Mouse (Mus musculus) limb, embryonic 14.5 days (tissue): ENCODE data around the gene 4931414P19Rik. TPM values are rescaled to one million over a fixed set of nuclear protein-coding genes. Genes with fewer than 3 reads are reported as not detected.

Experiments
- ATAC-seq: fragments of 200-750 bp; cut with Nextera tagmentation; 2 replicates; pipeline ENCODE4 v1.8.0; 2017; ENCODE audit warnings: low read depth, moderate number of reproducible peaks, moderate TSS enrichment; ENCODE audit not compliant: low FRiP score
- DNase-seq: peaks from one replicate; pipeline ENCODE4 v3.0.0-alpha.2; 2015; ENCODE audit warnings: low spot score
- H3K27ac ChIP-seq: fragments of 300-500 bp; sonication (generic); replicated peaks from 2 replicates; pipeline ENCODE4 v1.5.1; 2014; ENCODE audit warnings: low read depth, mild to moderate bottlenecking, low read length, moderate library complexity, mixed read lengths
- H3K27me3 ChIP-seq: fragments of 300-500 bp; sonication (generic); 2 replicates; pipeline ENCODE4 v1.6.1; 2014; ENCODE audit warnings: low read length, mixed read lengths; ENCODE audit not compliant: control insufficient read depth, insufficient read depth
- H3K36me3 ChIP-seq: fragments of 300-500 bp; sonication (generic); 2 replicates; pipeline ENCODE4 v1.6.1; 2014; ENCODE audit warnings: mild to moderate bottlenecking, low read length, moderate library complexity, mixed read lengths; ENCODE audit not compliant: control insufficient read depth, insufficient read depth
- H3K4me1 ChIP-seq: fragments of 300-500 bp; sonication (generic); 2 replicates; pipeline ENCODE4 v1.6.1; 2014; ENCODE audit warnings: antibody characterized with exemption, low read length, mixed read lengths; ENCODE audit not compliant: control insufficient read depth, insufficient read depth
- H3K4me2 ChIP-seq: fragments of 300-500 bp; sonication (generic); replicated peaks from 2 replicates; pipeline ENCODE4 v1.6.1; 2014; ENCODE audit warnings: low read depth, mild to moderate bottlenecking, low read length, moderate library complexity; ENCODE audit not compliant: severe bottlenecking
- H3K4me3 ChIP-seq: fragments of 300-500 bp; sonication (generic); replicated peaks from 2 replicates; pipeline ENCODE4 v1.5.1; 2014; ENCODE audit warnings: low read length
- H3K9ac ChIP-seq: fragments of 300-500 bp; sonication (generic); 2 replicates; pipeline ENCODE4 v1.6.1; 2014; ENCODE audit warnings: mild to moderate bottlenecking, low read depth, low read length, moderate library complexity; ENCODE audit not compliant: severe bottlenecking
- H3K9me3 ChIP-seq: fragments of 300-500 bp; sonication (generic); 2 replicates; pipeline ENCODE4 v1.6.1; 2016; ENCODE audit warnings: low read length; ENCODE audit not compliant: control insufficient read depth
- POLR2A ChIP-seq: fragments of 200-500 bp; IDR thresholded peaks from 2 replicates; pipeline ENCODE4 v1.8.0; 2012; ENCODE audit warnings: inconsistent platforms, mild to moderate bottlenecking, moderate library complexity, borderline replicate concordance; ENCODE audit not compliant: insufficient read depth, insufficient read length; ENCODE audit errors: extremely low read depth
- WGBS: fragments of 180-500 bp; shearing (Covaris S2); extraction: QIAGEN DNeasy Blood & Tissue Kit; methylation state at CpG from one replicate; pipeline ENCODE4 v1.1.7; 2014; 5-methylcytosine and 5-hydroxymethylcytosine counted together
- polyA plus RNA-seq, 2 experiments: library from polyadenylated mRNA; depleted of rRNA in 1 of 2; stranded (reverse) in 1 of 2; unstranded in 1 of 2; fragments of >200 nt; fragmentation: Nextera tagmentation in 1 of 2; extraction: Ambion mirVana in 1 of 2; gene quantifications; 2 replicates each; pipeline versions ENCODE4 v1.2.1 to v1.2.3; 2012 to 2014

The 4931414P19Rik gene
- polyA plus RNA-seq, 2 experiments = 4.4 to 14.0 TPM

GRCm38 (mm10) chr14:54642224-54642944, 36.6 kb upstream of the 4931414P19Rik start:
- Histone ChIP-seq H3K4me2 (no peak overlapping the region), H3K36me3 (peaks cover 65% of the 10 kb centered on the region), H3K9ac (no peak overlapping the region), H3K9me3 (no peaks in the 10 kb centered on the region), H3K27me3 (no peaks in the 10 kb centered on the region), H3K4me1 (peaks cover 10% of the 10 kb centered on the region), H3K4me3 (no peak overlapping the region), H3K27ac (no peak overlapping the region)
- DNase-seq (no peak), ATAC-seq (no peak)
- WGBS = 81% methylated on average over 24 of the region's 25 CpGs
- TF ChIP-seq POLR2A = no peak

GRCm38 (mm10) chr14:54641305-54641969, 35.6 kb upstream of the 4931414P19Rik start, which contains the start of gene Cdh24:
Cdh24 (minus strand) TSS chr14:54641364.
- ATAC-seq (peak; percentile 92), DNase-seq (peak; percentile 88)
- peak within 1 kb of the TSS; percentile 63 for H3K27ac ChIP-seq
- H3K4me3 ChIP-seq = peak within 1 kb of the TSS; percentile 77
- no peaks in the 10 kb centered on the region for H3K27me3 ChIP-seq
- H3K9ac ChIP-seq = peak within 1 kb of the TSS; percentile 81
- H3K4me2 ChIP-seq = peak within 1 kb of the TSS; percentile 88
- peak; percentile 81; the same call in 1 of the 2 replicates for TF ChIP-seq POLR2A
- peaks cover 10% of the 10 kb centered on the region for H3K4me1 ChIP-seq
- H3K9me3 ChIP-seq = no peaks in the 10 kb centered on the region
- H3K36me3 ChIP-seq = peaks cover 66% of the 10 kb centered on the region
- WGBS = under 1% methylated on average over 38 of the region's 52 CpGs

GRCm38 (mm10) chr14:54640946-54641304, 35.1 kb upstream of the 4931414P19Rik start, which contains the start of gene Gm17606:
Gm17606 (plus strand) TSS chr14:54640952.
- ATAC-seq = peak; percentile 27

GRCm38 (mm10) chr14:54640121-54640520, 34.3 kb upstream of the 4931414P19Rik start:
- WGBS = 15% methylated on average over 4 of the region's 4 CpGs
- H3K9ac ChIP-seq = peak overlapping the region; percentile 81
- H3K36me3 ChIP-seq = peaks cover 63% of the 10 kb centered on the region
- H3K4me2 ChIP-seq = peak overlapping the region; percentile 88
- no peaks in the 10 kb centered on the region for H3K9me3 ChIP-seq
- peaks cover 10% of the 10 kb centered on the region for H3K4me1 ChIP-seq
- no peak for ATAC-seq
- no peak for TF ChIP-seq POLR2A
- H3K27me3 ChIP-seq = no peaks in the 10 kb centered on the region
- no peak overlapping the region for H3K27ac ChIP-seq
- DNase-seq = no peak
- H3K4me3 ChIP-seq = peak overlapping the region; percentile 77

More at GRCm38 (mm10) chr14:54640946-54641304, 35.1 kb upstream of the 4931414P19Rik start, which contains the start of gene Gm17606:
- H3K36me3 ChIP-seq = peaks cover 66% of the 10 kb centered on the region
- no peak for DNase-seq
- H3K4me1 ChIP-seq = peaks cover 10% of the 10 kb centered on the region
- H3K27ac ChIP-seq = peak within 1 kb of the TSS; percentile 63
- no peaks in the 10 kb centered on the region for H3K27me3 ChIP-seq
- H3K4me2 ChIP-seq = peak within 1 kb of the TSS; percentile 88
- H3K4me3 ChIP-seq = peak within 1 kb of the TSS; percentile 77
- no peaks in the 10 kb centered on the region for H3K9me3 ChIP-seq
- 0% methylated on average over 8 of the region's 28 CpGs for WGBS
- TF ChIP-seq POLR2A = no peak
- peak within 1 kb of the TSS; percentile 81 for H3K9ac ChIP-seq

- Histone ChIP-seq H3K4me2 (no peak overlapping the region), H3K36me3 (peaks cover 62% of the 10 kb centered on the region), H3K27me3 (no peaks in the 10 kb centered on the region), H3K4me1 (peaks cover 10% of the 10 kb centered on the region), H3K27ac (no peak overlapping the region), H3K9ac (no peak overlapping the region), H3K9me3 (no peaks in the 10 kb centered on the region), H3K4me3 (no peak overlapping the region)
- ATAC-seq (no peak), DNase-seq (no peak)
- TF ChIP-seq POLR2A = no peak
- 69% methylated on average over 5 of the region's 5 CpGs for WGBS
Observed at GRCm38 (mm10) chr14:54638210-54638609, 32.4 kb upstream of the 4931414P19Rik start.
